Mouse (Mus musculus) thymus, adult 2 months (tissue): ENCODE data around the gene Pxmp4. TPM values are rescaled to one million over a fixed set of nuclear protein-coding genes. Genes with fewer than 3 reads are reported as not detected.

Experiments used
- DNase-seq: peaks from one replicate; pipeline ENCODE4 v3.0.0; 2021
- H3K27ac ChIP-seq: fragments of 200-500 bp; 2 replicates; pipeline ENCODE4 v1.5.1; 2012; ENCODE audit warnings: low read length, control low read depth; ENCODE audit not compliant: control insufficient read depth, insufficient read depth
- H3K27me3 ChIP-seq: fragments of 200-500 bp; 2 replicates; pipeline ENCODE4 v1.6.1; 2012; ENCODE audit warnings: mild to moderate bottlenecking, low read length, moderate library complexity, mixed read lengths; ENCODE audit not compliant: control insufficient read depth, insufficient read depth
- H3K36me3 ChIP-seq: fragments of 200-500 bp; 2 replicates; pipeline ENCODE4 v1.6.1; 2012; ENCODE audit warnings: mild to moderate bottlenecking, low read length, moderate library complexity; ENCODE audit not compliant: control insufficient read depth, insufficient read depth
- H3K4me1 ChIP-seq: fragments of 200-500 bp; replicated peaks from 2 replicates; pipeline ENCODE4 v1.6.1; 2012; ENCODE audit warnings: low read length; ENCODE audit not compliant: control insufficient read depth, insufficient read depth
- H3K4me3 ChIP-seq: fragments of 200-500 bp; 2 replicates; pipeline ENCODE4 v1.5.1; 2012; ENCODE audit warnings: mild to moderate bottlenecking, low read length, control low read depth, moderate library complexity; ENCODE audit not compliant: control insufficient read depth, insufficient read depth
- CTCF ChIP-seq: fragments of 200-500 bp; IDR thresholded peaks from 2 replicates; pipeline ENCODE4 v1.5.1; 2012; ENCODE audit warnings: mild to moderate bottlenecking, control low read depth, low read length, moderate library complexity, borderline replicate concordance; ENCODE audit not compliant: control insufficient read depth, poor library complexity, insufficient read depth; ENCODE audit errors: extremely low read depth
- POLR2A ChIP-seq: fragments of 200-500 bp; IDR thresholded peaks from 2 replicates; pipeline ENCODE4 v1.6.1; 2012; ENCODE audit warnings: mild to moderate bottlenecking, low read length, control low read depth, moderate library complexity; ENCODE audit not compliant: control insufficient read depth, poor library complexity, insufficient read depth; ENCODE audit errors: extremely low read depth
- WGBS: fragments of 180-500 bp; shearing (Covaris S2); methylation state at CpG from one replicate; pipeline ENCODE4 v1.1.7; 2018; 5-methylcytosine and 5-hydroxymethylcytosine counted together
- polyA plus RNA-seq: library from polyadenylated mRNA; depleted of rRNA; stranded (reverse); fragments of >200 nt; gene quantifications from 2 replicates; pipeline ENCODE4 v1.2.3, GENCODE M21; 2012

Pxmp4 gene
- polyA plus RNA-seq, 1 experiment: 70.7 TPM

GRCm38 (mm10) chr2:154568329-154569070 lies 35.0 kb downstream of the Pxmp4 start:
- Histone ChIP-seq H3K27me3 (no peaks in the 10 kb centered on the region), H3K4me1 (peaks cover 24% of the 10 kb centered on the region), H3K4me3 (peak overlapping the region; percentile 52), H3K27ac (no peak overlapping the region), H3K36me3 (no peaks in the 10 kb centered on the region)
- TF ChIP-seq CTCF (no peak), POLR2A (no peak)
- 49% methylated on average over 10 of the region's 10 CpGs for WGBS
- DNase-seq: no peak

- WGBS: 97% methylated on average over 2 of the region's 2 CpGs
- Histone ChIP-seq H3K27ac (no peak overlapping the region), H3K36me3 (no peaks in the 10 kb centered on the region), H3K4me1 (peaks cover 24% of the 10 kb centered on the region), H3K4me3 (no peak overlapping the region), H3K27me3 (no peaks in the 10 kb centered on the region)
- no peak for DNase-seq
- no peak for TF ChIP-seq POLR2A
These were observed 35.7 kb downstream of the Pxmp4 start for GRCm38 (mm10) chr2:154567766-154568165.

- Histone ChIP-seq H3K4me1 (peaks cover 24% of the 10 kb centered on the region), H3K36me3 (no peaks in the 10 kb centered on the region), H3K4me3 (no peak overlapping the region), H3K27ac (no peak overlapping the region), H3K27me3 (no peaks in the 10 kb centered on the region)
- 90% methylated on average over 8 of the region's 8 CpGs for WGBS
- DNase-seq: no peak
- TF ChIP-seq CTCF: no peak
- TF ChIP-seq POLR2A: no peak
These were observed 36.9 kb downstream of the Pxmp4 start for GRCm38 (mm10) chr2:154566641-154567040.

- WGBS: 96% methylated on average over 3 of the region's 3 CpGs
- Histone ChIP-seq H3K36me3 (no peaks in the 10 kb centered on the region), H3K4me1 (peaks cover 18% of the 10 kb centered on the region)
These were observed 37.9 kb downstream of the Pxmp4 start for GRCm38 (mm10) chr2:154565562-154565961.

GRCm38 (mm10) chr2:154563612-154564170 lies 39.8 kb downstream of the Pxmp4 start:
- WGBS: 93% methylated on average over 22 of the region's 22 CpGs
- TF ChIP-seq POLR2A: no peak
- H3K36me3 ChIP-seq: no peaks in the 10 kb centered on the region
- H3K27ac ChIP-seq: no peak overlapping the region
- DNase-seq: no peak
- H3K4me3 ChIP-seq: no peak overlapping the region
- H3K4me1 ChIP-seq: peaks cover 18% of the 10 kb centered on the region
- H3K27me3 ChIP-seq: no peaks in the 10 kb centered on the region

More at GRCm38 (mm10) chr2:154565562-154565961, 37.9 kb downstream of the Pxmp4 start:
- no peaks in the 10 kb centered on the region for H3K27me3 ChIP-seq
- no peak overlapping the region for H3K27ac ChIP-seq
- TF ChIP-seq CTCF (no peak), POLR2A (no peak)
- no peak for DNase-seq
- no peak overlapping the region for H3K4me3 ChIP-seq

- Histone ChIP-seq H3K27me3 (no peaks in the 10 kb centered on the region), H3K4me1 (peaks cover 25% of the 10 kb centered on the region), H3K27ac (peak within 1 kb of the TSS; percentile 11; the same call in 1 of the 2 replicates), H3K4me3 (peak within 1 kb of the TSS; percentile 49), H3K36me3 (no peaks in the 10 kb centered on the region)
- 5% methylated on average over 34 of the region's 34 CpGs for WGBS
- no peak for TF ChIP-seq CTCF
- TF ChIP-seq POLR2A: no peak; the same call in 1 of the 2 replicates
- peak; percentile 68 for DNase-seq
These were observed 45.1 kb downstream of the Pxmp4 start, which contains the start of gene Necab3 for GRCm38 (mm10) chr2:154558264-154559039. Necab3 (minus strand) TSS chr2:154558890.
